Mouse (Mus musculus): ENCODE data around the gene Ms4a3. TPM values are rescaled to one million over a fixed set of nuclear protein-coding genes. Genes with fewer than 3 reads are reported as not detected.

Ms4a3 gene
- polyA plus RNA-seq (2015; fragmentation: Nextera tagmentation; extraction: Ambion mirVana), result 0.10 TPM in 1 of 2 replicates, not detected in the other

DNA sequence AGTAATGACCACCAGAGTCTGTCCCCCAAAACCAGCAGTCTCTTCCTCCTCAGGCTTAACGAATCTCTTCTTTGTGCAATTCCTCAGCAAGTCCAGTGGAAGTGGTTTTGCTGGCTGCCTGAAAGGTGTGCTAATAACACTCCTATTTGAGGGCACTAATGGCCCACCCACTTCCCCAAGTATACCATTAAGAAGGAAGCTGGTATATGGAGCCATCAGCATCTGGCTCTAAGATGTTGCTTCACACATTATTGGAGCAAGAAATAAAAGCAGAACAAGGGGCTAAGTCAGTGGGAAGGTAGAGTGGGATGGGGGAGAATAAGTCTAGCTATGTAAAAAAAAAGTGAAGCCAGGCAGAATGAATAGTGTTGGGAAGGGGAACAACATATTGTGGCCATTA lies at the start of gene Ms4a3:
Gene Ms4a3 (minus strand): TSS at position 120 of the 400 bp plus-strand sequence.
- Histone ChIP-seq H3K27me3 (replicated peaks) (no peaks in the 10 kb centered on the region), H3K27ac (replicated peaks) (no peak within 1 kb of the TSS), H3K9me3 (replicated peaks) (no peaks in the 10 kb centered on the region), H3K36me3 (no peaks in the 10 kb centered on the region), H3K9ac (replicated peaks) (no peak within 1 kb of the TSS), H3K4me1 (no peaks in the 10 kb centered on the region), H3K4me3 (replicated peaks) (no peak within 1 kb of the TSS), H3K4me2 (no peak within 1 kb of the TSS)
- 80% methylated on average over 1 of the region's 1 CpGs for WGBS
- ATAC-seq (ENCODE audit: low FRiP score), result no peak

GRCm38 (mm10) chr19:11661562-11661961 lies 20.9 kb upstream of the Ms4a3 start:
- Histone ChIP-seq H3K4me2 (no peak overlapping the region), H3K36me3 (no peaks in the 10 kb centered on the region)
- no peak for ATAC-seq (ENCODE audit: low FRiP score)

GRCm38 (mm10) chr19:11660459-11660858 lies 19.8 kb upstream of the Ms4a3 start, which contains the start of gene Oosp2:
Oosp2 (minus strand) TSS chr19:11660559.
- H3K4me1 ChIP-seq, result no peaks in the 10 kb centered on the region
- H3K36me3 ChIP-seq, result no peaks in the 10 kb centered on the region
- no peak within 1 kb of the TSS for H3K27ac ChIP-seq (replicated peaks)
- ATAC-seq (ENCODE audit: low FRiP score), result no peak
- H3K4me3 ChIP-seq (replicated peaks), result no peak within 1 kb of the TSS
- no peak within 1 kb of the TSS for H3K9ac ChIP-seq (replicated peaks)
- H3K9me3 ChIP-seq (replicated peaks), result no peaks in the 10 kb centered on the region
- H3K4me2 ChIP-seq, result no peak within 1 kb of the TSS
- H3K27me3 ChIP-seq (replicated peaks), result no peaks in the 10 kb centered on the region
- 90% methylated on average over 5 of the region's 5 CpGs for WGBS

More at GRCm38 (mm10) chr19:11661562-11661961, 20.9 kb upstream of the Ms4a3 start:
- Histone ChIP-seq H3K4me1 (no peaks in the 10 kb centered on the region), H3K27ac (replicated peaks) (no peak overlapping the region), H3K9ac (replicated peaks) (no peak overlapping the region), H3K27me3 (replicated peaks) (no peaks in the 10 kb centered on the region), H3K4me3 (replicated peaks) (no peak overlapping the region), H3K9me3 (replicated peaks) (no peaks in the 10 kb centered on the region)

DNA sequence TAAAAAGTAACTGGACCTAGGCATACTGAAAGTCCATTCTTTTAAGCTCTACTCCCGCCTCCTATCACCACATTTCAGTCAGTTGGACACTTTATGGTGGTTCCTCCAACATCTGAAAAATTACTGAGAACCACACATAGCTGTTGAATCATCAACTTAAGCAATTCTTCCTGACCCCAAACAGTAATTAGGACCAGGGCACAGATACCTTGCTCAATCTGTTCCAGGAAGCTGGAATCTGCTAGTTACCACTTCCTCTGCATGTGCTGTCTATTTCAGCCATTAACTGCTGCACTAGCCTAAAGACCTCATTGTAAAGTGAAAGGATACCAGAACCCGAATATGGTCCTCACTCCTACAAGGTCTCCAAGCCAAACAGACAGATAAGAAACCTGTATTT lies 18.5 kb upstream of the Ms4a3 start:
- Histone ChIP-seq H3K9me3 (replicated peaks) (no peaks in the 10 kb centered on the region), H3K4me3 (replicated peaks) (no peak overlapping the region), H3K4me1 (no peaks in the 10 kb centered on the region), H3K27me3 (replicated peaks) (no peaks in the 10 kb centered on the region), H3K36me3 (no peaks in the 10 kb centered on the region), H3K9ac (replicated peaks) (no peak overlapping the region), H3K4me2 (no peak overlapping the region), H3K27ac (replicated peaks) (no peak overlapping the region)
- 76% methylated on average over 2 of the region's 2 CpGs for WGBS
- ATAC-seq (ENCODE audit: low FRiP score), result no peak

DNA sequence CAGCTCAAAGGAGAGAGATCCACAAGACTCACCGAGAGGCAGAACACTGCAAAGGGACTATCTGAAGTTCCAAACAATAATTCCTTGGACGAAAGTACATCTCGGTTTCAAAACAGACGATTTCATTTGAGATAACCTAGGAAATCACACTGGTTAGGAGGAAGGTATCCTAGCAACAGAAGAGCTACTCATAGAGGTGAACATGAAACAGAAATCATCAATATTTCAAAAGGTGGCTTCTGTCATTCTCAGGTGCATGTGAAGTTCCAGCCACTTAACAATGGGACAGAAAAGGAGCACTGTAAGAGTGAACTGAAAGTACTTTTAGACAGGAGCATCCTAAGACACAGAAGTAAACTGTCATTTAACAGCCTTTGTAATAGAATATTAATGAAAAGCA lies 8.9 kb upstream of the Ms4a3 start:
- Histone ChIP-seq H3K9me3 (replicated peaks) (no peaks in the 10 kb centered on the region), H3K36me3 (no peaks in the 10 kb centered on the region), H3K27me3 (replicated peaks) (no peaks in the 10 kb centered on the region), H3K4me3 (replicated peaks) (no peak overlapping the region), H3K4me1 (no peaks in the 10 kb centered on the region), H3K9ac (replicated peaks) (no peak overlapping the region), H3K4me2 (no peak overlapping the region), H3K27ac (replicated peaks) (no peak overlapping the region)
- 90% methylated on average over 4 of the region's 4 CpGs for WGBS
- ATAC-seq (ENCODE audit: low FRiP score), result no peak

DNA sequence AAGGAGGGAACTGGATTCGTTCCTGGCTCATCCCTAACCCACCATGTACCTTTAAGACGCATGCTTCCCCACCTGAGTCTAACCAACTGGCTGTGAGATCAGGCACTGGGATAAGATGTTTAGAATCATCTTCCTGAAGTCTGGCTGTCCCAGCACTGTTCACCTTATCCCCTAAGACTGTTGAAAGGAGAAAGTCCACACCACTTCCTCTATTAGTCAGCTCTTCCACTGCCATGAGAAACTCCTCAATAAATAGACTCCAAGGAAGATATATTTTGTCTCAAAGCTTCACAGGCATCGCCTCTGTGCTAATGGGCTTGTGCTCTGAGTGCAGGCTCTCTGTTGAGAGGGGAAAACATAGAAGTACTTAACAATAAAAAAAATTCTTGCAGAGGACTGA lies 5.5 kb upstream of the Ms4a3 start:
- Histone ChIP-seq H3K4me2 (no peak overlapping the region), H3K36me3 (no peaks in the 10 kb centered on the region), H3K27ac (replicated peaks) (no peak overlapping the region), H3K9me3 (replicated peaks) (no peaks in the 10 kb centered on the region), H3K27me3 (replicated peaks) (no peaks in the 10 kb centered on the region), H3K9ac (replicated peaks) (no peak overlapping the region), H3K4me1 (no peaks in the 10 kb centered on the region), H3K4me3 (replicated peaks) (no peak overlapping the region)
- WGBS, result 85% methylated on average over 3 of the region's 3 CpGs
- no peak for ATAC-seq (ENCODE audit: low FRiP score)

DNA sequence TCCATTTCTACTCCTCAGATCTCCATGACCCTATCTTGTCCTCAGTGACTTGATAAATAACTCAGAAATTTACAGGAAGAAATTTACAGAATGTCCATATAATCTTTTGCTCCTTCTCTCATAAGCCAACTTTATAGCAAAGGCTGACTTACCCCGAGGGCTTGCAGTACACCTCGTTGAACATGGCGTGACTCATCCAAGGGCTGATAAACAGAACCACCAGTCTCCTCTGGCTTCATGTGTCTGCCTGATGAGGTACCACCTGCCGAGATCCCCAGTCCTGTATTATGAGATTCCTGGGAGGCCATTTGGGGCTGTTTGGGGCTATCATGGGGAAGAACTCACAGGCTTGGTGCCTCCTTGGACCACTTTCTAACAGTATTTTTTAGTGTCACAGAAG lies 1.6 kb downstream of the Ms4a3 start:
- Histone ChIP-seq H3K9ac (replicated peaks) (no peak overlapping the region), H3K4me2 (no peak overlapping the region), H3K9me3 (replicated peaks) (no peaks in the 10 kb centered on the region), H3K36me3 (no peaks in the 10 kb centered on the region), H3K4me1 (no peaks in the 10 kb centered on the region), H3K27me3 (replicated peaks) (no peaks in the 10 kb centered on the region), H3K27ac (replicated peaks) (no peak overlapping the region), H3K4me3 (replicated peaks) (no peak overlapping the region)
- WGBS, result 85% methylated on average over 4 of the region's 4 CpGs
- ATAC-seq (ENCODE audit: low FRiP score), result no peak

DNA sequence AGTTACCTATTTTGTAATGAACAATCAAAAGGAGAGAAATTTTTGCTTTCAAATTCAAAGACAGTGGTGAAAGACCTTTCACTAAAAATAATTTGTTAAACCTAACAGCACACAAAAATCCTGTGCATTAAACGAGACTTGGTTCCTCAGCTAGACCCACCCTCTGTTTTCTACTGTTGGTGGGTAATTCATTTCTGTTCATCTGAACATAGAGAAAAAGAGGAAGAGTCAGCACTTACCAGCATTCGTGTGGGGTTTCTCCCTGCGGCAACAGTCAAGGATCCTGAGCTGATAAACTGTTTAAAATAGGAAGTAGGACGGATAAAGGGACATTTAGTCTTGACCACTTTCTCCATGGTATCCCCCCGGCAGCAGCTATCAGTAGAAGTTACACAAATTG lies 5.1 kb downstream of the Ms4a3 start:
- Histone ChIP-seq H3K4me1 (no peaks in the 10 kb centered on the region), H3K4me3 (replicated peaks) (no peak overlapping the region), H3K9me3 (replicated peaks) (no peaks in the 10 kb centered on the region), H3K9ac (replicated peaks) (no peak overlapping the region), H3K36me3 (no peaks in the 10 kb centered on the region), H3K27ac (replicated peaks) (no peak overlapping the region), H3K4me2 (no peak overlapping the region), H3K27me3 (replicated peaks) (no peaks in the 10 kb centered on the region)
- WGBS, result 90% methylated on average over 5 of the region's 5 CpGs
- no peak for ATAC-seq (ENCODE audit: low FRiP score)

DNA sequence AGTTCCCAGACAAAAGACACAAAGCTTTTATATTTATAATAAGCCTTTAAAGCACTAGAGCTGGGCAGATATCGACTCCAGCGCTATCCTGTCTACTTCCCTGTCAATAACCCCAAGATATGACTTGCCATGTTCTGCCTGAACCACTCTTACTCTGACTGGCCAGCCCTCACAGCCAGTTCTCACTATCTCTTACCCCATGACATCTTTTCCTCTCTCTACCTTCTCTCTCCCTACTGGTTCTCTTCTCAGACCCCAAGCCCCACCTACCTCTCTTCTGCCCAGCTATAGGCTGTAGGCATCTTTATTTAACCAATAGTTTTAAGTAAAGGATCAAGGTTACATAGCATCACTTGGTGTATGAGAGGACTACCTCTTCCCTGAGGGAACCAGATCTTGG lies 6.3 kb downstream of the Ms4a3 start:
- Histone ChIP-seq H3K27ac (replicated peaks) (no peak overlapping the region), H3K27me3 (replicated peaks) (no peaks in the 10 kb centered on the region), H3K36me3 (no peaks in the 10 kb centered on the region), H3K9ac (replicated peaks) (no peak overlapping the region), H3K4me2 (no peak overlapping the region), H3K9me3 (replicated peaks) (no peaks in the 10 kb centered on the region), H3K4me3 (replicated peaks) (no peak overlapping the region), H3K4me1 (no peaks in the 10 kb centered on the region)
- WGBS, result 81% methylated on average over 2 of the region's 2 CpGs
- no peak for ATAC-seq (ENCODE audit: low FRiP score)

DNA sequence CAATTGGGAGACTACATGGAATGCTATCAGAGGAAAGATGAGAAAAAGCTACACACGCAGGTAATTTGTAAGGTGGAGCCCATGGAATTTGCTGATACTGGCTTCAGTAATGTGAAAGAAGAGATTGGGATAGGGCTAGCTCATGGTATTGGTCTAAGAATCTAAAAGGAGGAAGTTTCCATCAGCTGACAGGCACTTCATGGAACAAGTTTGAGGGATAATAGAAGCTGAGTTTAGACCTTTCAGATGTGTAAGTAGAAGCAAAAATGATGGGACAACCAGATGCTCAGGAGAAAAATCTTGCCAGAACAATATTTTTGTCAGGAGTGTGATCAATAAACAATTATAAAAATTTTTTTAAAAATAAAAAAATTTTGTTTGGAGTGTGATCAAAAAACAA lies 6.9 kb downstream of the Ms4a3 start:
- no peaks in the 10 kb centered on the region for H3K27me3 ChIP-seq (replicated peaks)
- H3K27ac ChIP-seq (replicated peaks), result no peak overlapping the region

DNA sequence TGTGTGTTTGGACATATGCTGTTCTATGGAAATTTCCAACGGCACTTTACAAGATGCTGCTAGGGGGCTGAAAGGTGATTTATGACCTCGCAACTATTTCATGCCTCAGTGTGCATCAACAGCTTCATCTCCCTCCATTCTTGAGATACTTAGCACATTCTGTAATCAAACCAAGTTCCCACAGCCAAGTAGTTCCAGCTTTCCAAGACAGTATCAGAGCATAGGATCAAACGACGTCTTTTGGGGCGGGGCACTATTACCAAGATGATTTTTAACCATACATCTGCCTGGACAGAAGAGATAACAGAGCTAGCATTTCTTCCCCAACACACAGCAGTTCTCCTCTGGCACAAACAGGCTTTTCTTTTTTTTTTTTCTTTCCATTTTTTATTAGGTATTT lies 15.4 kb downstream of the Ms4a3 start:
- 68% methylated on average over 5 of the region's 5 CpGs for WGBS
- H3K36me3 ChIP-seq, result no peaks in the 10 kb centered on the region

More for the DNA sequence above, 6.9 kb downstream of the Ms4a3 start:
- Histone ChIP-seq H3K9me3 (replicated peaks) (no peaks in the 10 kb centered on the region), H3K4me2 (no peak overlapping the region), H3K4me3 (replicated peaks) (no peak overlapping the region), H3K4me1 (no peaks in the 10 kb centered on the region), H3K36me3 (no peaks in the 10 kb centered on the region), H3K9ac (replicated peaks) (no peak overlapping the region)
- no peak for ATAC-seq (ENCODE audit: low FRiP score)
- 88% methylated on average over 1 of the region's 1 CpGs for WGBS

DNA sequence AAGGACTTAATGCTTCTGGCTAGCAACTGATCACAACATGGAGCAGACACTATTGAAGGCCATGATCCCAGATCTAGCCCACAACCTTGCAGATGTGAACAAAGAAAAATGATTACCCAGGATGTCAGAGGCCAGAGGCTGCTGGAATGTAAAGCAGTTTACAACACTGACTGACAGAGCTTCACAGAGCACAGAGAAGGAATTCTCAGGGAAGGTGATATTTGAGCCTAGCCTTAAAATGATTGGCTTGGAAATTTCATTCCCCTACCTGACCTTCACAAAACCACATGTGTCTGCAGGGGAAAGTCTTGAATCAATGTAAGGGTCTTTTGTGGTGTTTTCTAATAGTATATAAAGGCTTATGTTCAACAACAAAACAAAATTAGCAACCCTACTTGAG lies 15.9 kb downstream of the Ms4a3 start:
- Histone ChIP-seq H3K27me3 (replicated peaks) (no peaks in the 10 kb centered on the region), H3K4me2 (no peak overlapping the region), H3K9me3 (replicated peaks) (no peaks in the 10 kb centered on the region), H3K27ac (replicated peaks) (no peak overlapping the region), H3K36me3 (no peaks in the 10 kb centered on the region), H3K4me3 (replicated peaks) (no peak overlapping the region), H3K9ac (replicated peaks) (no peak overlapping the region), H3K4me1 (no peaks in the 10 kb centered on the region)
- no peak for ATAC-seq (ENCODE audit: low FRiP score)

More for the DNA sequence above, 15.4 kb downstream of the Ms4a3 start:
- Histone ChIP-seq H3K9me3 (replicated peaks) (no peaks in the 10 kb centered on the region), H3K4me3 (replicated peaks) (no peak overlapping the region), H3K27me3 (replicated peaks) (no peaks in the 10 kb centered on the region), H3K4me1 (no peaks in the 10 kb centered on the region), H3K27ac (replicated peaks) (no peak overlapping the region), H3K9ac (replicated peaks) (no peak overlapping the region), H3K4me2 (no peak overlapping the region)
- no peak for ATAC-seq (ENCODE audit: low FRiP score)

- Histone ChIP-seq H3K4me3 (replicated peaks) (no peak within 1 kb of the TSS), H3K4me1 (no peaks in the 10 kb centered on the region), H3K36me3 (no peaks in the 10 kb centered on the region), H3K9me3 (replicated peaks) (no peaks in the 10 kb centered on the region), H3K9ac (replicated peaks) (no peak within 1 kb of the TSS), H3K27me3 (replicated peaks) (no peaks in the 10 kb centered on the region), H3K4me2 (no peak within 1 kb of the TSS), H3K27ac (replicated peaks) (no peak within 1 kb of the TSS)
- WGBS, result 79% methylated on average over 2 of the region's 2 CpGs
- no peak for ATAC-seq (ENCODE audit: low FRiP score)
These were observed 17.1 kb downstream of the Ms4a3 start, which contains the start of gene Ms4a2 for GRCm38 (mm10) chr19:11623551-11623950. Ms4a2 (minus strand) TSS chr19:11623719.

Data from neural tube, embryonic 15.5 days (tissue).